Mouse (Mus musculus) spleen, adult 2 months (tissue): ENCODE measurements around the gene Timm17a.

ENCODE experiments used
- CTCF ChIP-seq: fragments of 200-500 bp; IDR thresholded peaks from 2 replicates; pipeline ENCODE4 v1.5.1; 2011; ENCODE audit warnings: mild to moderate bottlenecking, inconsistent platforms; ENCODE audit not compliant: insufficient read depth, insufficient read length, insufficient replicate concordance; ENCODE audit errors: extremely low read depth
- POLR2A ChIP-seq: fragments of 200-500 bp; IDR thresholded peaks from 2 replicates; pipeline ENCODE4 v1.6.1; 2011; ENCODE audit warnings: low read depth, low read length, inconsistent platforms

GRCm38 (mm10) chr1:135248434-135248850, 65.1 kb downstream of the Timm17a start:
- TF ChIP-seq CTCF (no peak), POLR2A (no peak)
